Mouse (Mus musculus) splenic B cell, adult 2 months (primary cell): ENCODE data around the gene Hira.

ENCODE experiments used
- DNase-seq: peaks from one replicate; pipeline ENCODE4 v3.0.0-alpha.2; 2011; ENCODE audit warnings: low read depth, low spot score
- H3K27me3 ChIP-seq: 2 replicates; pipeline ENCODE4 v1.6.1; 2012; ENCODE audit warnings: mild to moderate bottlenecking, low read length, moderate library complexity, mixed read lengths; ENCODE audit not compliant: control insufficient read depth, poor library complexity, insufficient read depth, severe bottlenecking
- H3K36me3 ChIP-seq: 2 replicates; pipeline ENCODE4 v1.6.1; 2012; ENCODE audit warnings: mild to moderate bottlenecking, low read length, moderate library complexity, mixed read lengths; ENCODE audit not compliant: control insufficient read depth, poor library complexity, insufficient read depth, severe bottlenecking

Gene Hira

GRCm38 (mm10) chr16:18878091-18878720, 1.4 kb downstream of the Hira start:
- H3K36me3 ChIP-seq = peaks cover 8% of the 10 kb centered on the region; the same call in 1 of the 2 replicates
- H3K27me3 ChIP-seq = no peaks in the 10 kb centered on the region
- DNase-seq = no peak

GRCm38 (mm10) chr16:18884044-18884443, 7.2 kb downstream of the Hira start:
- no peak for DNase-seq
- no peaks in the 10 kb centered on the region for H3K27me3 ChIP-seq
- 0 out of 2 replicates have a peak, but pooled peaks cover 2% of the 10 kb centered on the region for H3K36me3 ChIP-seq

GRCm38 (mm10) chr16:18893840-18894372, 17.1 kb downstream of the Hira start:
- no peaks in the 10 kb centered on the region for H3K27me3 ChIP-seq
- H3K36me3 ChIP-seq = peaks cover 3% of the 10 kb centered on the region; the same call in 1 of the 2 replicates
- no peak for DNase-seq

GRCm38 (mm10) chr16:18895249-18895648, 18.4 kb downstream of the Hira start:
- Histone ChIP-seq H3K36me3 (peaks cover 7% of the 10 kb centered on the region; the same call in 1 of the 2 replicates), H3K27me3 (no peaks in the 10 kb centered on the region)
- no peak for DNase-seq

GRCm38 (mm10) chr16:18896429-18896828, 19.6 kb downstream of the Hira start:
- Histone ChIP-seq H3K27me3 (no peaks in the 10 kb centered on the region), H3K36me3 (peaks cover 7% of the 10 kb centered on the region; the same call in 1 of the 2 replicates)
- no peak for DNase-seq

- Histone ChIP-seq H3K27me3 (no peaks in the 10 kb centered on the region), H3K36me3 (peaks cover 8% of the 10 kb centered on the region; the same call in 1 of the 2 replicates)
- DNase-seq = no peak
These were observed 28.8 kb downstream of the Hira start for GRCm38 (mm10) chr16:18905648-18906047.

- H3K27me3 ChIP-seq = no peaks in the 10 kb centered on the region
- peaks cover 11% of the 10 kb centered on the region; the same call in 1 of the 2 replicates for H3K36me3 ChIP-seq
- no peak for DNase-seq
These were observed 39.2 kb downstream of the Hira start for GRCm38 (mm10) chr16:18916064-18916463.

- Histone ChIP-seq H3K27me3 (no peaks in the 10 kb centered on the region), H3K36me3 (peaks cover 25% of the 10 kb centered on the region)
- no peak for DNase-seq
These were observed 44.9 kb downstream of the Hira start for GRCm38 (mm10) chr16:18921771-18922170.

GRCm38 (mm10) chr16:18927963-18928362, 51.1 kb downstream of the Hira start:
- H3K27me3 ChIP-seq = no peaks in the 10 kb centered on the region; the same call in 1 of the 2 replicates
- H3K36me3 ChIP-seq = peaks cover 10% of the 10 kb centered on the region
- no peak for DNase-seq

GRCm38 (mm10) chr16:18938321-18939082, 61.7 kb downstream of the Hira start:
- DNase-seq = no peak
- Histone ChIP-seq H3K27me3 (no peaks in the 10 kb centered on the region), H3K36me3 (peaks cover 12% of the 10 kb centered on the region)

GRCm38 (mm10) chr16:18943906-18944305, 67.1 kb downstream of the Hira start:
- DNase-seq = no peak
- H3K27me3 ChIP-seq = no peaks in the 10 kb centered on the region
- peaks cover 10% of the 10 kb centered on the region for H3K36me3 ChIP-seq

GRCm38 (mm10) chr16:18948941-18949340, 72.1 kb downstream of the Hira start:
- Histone ChIP-seq H3K36me3 (peaks cover 6% of the 10 kb centered on the region), H3K27me3 (no peaks in the 10 kb centered on the region)
- no peak for DNase-seq

- no peak for DNase-seq
- no peaks in the 10 kb centered on the region for H3K27me3 ChIP-seq
- H3K36me3 ChIP-seq = peaks cover 8% of the 10 kb centered on the region
These were observed 73.5 kb downstream of the Hira start for GRCm38 (mm10) chr16:18950351-18950750.

GRCm38 (mm10) chr16:18952813-18953212, 76.0 kb downstream of the Hira start:
- Histone ChIP-seq H3K27me3 (no peaks in the 10 kb centered on the region), H3K36me3 (peaks cover 9% of the 10 kb centered on the region)
- DNase-seq = no peak

- Histone ChIP-seq H3K27me3 (no peaks in the 10 kb centered on the region), H3K36me3 (peaks cover 7% of the 10 kb centered on the region)
- no peak for DNase-seq
These were observed 78.2 kb downstream of the Hira start for GRCm38 (mm10) chr16:18955070-18955469.
